Mouse (Mus musculus): ENCODE measurements around the gene Pfn1. TPM values are rescaled to one million over a fixed set of nuclear protein-coding genes. Genes with fewer than 3 reads are reported as not detected.
A peak's percentile ranks its signal among the peaks of the same experiment; 100 is the strongest.

The Pfn1 gene
- 1,047 and 1,099 TPM in 2 replicates for polyA plus RNA-seq (2016; fragmentation: Nextera tagmentation; extraction: Ambion mirVana)

- H3K27me3 ChIP-seq: peaks cover 8% of the 10 kb centered on the region; the same call in 1 of the 2 replicates
- peaks cover 42% of the 10 kb centered on the region for H3K4me1 ChIP-seq
- peaks cover 35% of the 10 kb centered on the region for H3K36me3 ChIP-seq
- ATAC-seq (ENCODE audit: low FRiP score, low read depth): peak; percentile 42
- H3K4me2 ChIP-seq (replicated peaks): peak within 1 kb of the TSS; percentile 94
- no peaks in the 10 kb centered on the region for H3K9me3 ChIP-seq
- H3K27ac ChIP-seq (replicated peaks): peak within 1 kb of the TSS; percentile 97
- 0% methylated on average over 56 of the region's 61 CpGs for WGBS
- peak within 1 kb of the TSS; percentile 99 for H3K4me3 ChIP-seq
- H3K9ac ChIP-seq (replicated peaks): peak within 1 kb of the TSS; percentile 98
Measured at GRCm38 (mm10) chr11:70654198-70654922, at the start of gene Pfn1. TSS of gene Pfn1 (minus strand) at chr11:70654644.

DNA sequence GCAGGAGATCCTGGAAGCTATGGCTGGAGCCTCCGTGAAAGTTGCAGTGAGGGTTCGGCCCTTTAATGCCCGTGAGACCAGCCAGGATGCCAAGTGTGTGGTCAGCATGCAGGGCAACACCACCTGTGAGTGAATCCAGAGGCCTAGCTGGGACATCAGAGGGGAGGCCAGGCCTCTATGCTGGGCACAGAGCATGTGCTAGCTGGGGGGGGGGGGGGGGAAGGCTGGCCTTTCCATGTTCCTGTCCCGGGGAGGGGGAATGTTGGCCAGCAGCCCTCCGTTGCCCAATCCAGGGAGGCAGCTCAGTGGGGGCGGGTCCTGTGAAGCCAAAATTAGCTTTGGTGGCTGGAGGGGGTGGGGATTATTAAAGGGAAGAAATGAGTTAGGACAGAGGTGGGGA is 48.3 kb upstream of the Pfn1 start:
- Histone ChIP-seq H3K4me2 (replicated peaks) (no peak overlapping the region), H3K9ac (replicated peaks) (0 out of 2 replicates have a peak overlapping the region, but pooled peaks have one; percentile 28), H3K36me3 (peaks cover 43% of the 10 kb centered on the region), H3K27me3 (0 out of 2 replicates have a peak, but pooled peaks cover 2% of the 10 kb centered on the region), H3K27ac (replicated peaks) (no peak overlapping the region), H3K4me3 (no peak overlapping the region), H3K9me3 (no peaks in the 10 kb centered on the region), H3K4me1 (peaks cover 24% of the 10 kb centered on the region)
- no peak for ATAC-seq (ENCODE audit: low FRiP score, low read depth)
- 76% methylated on average over 6 of the region's 6 CpGs for WGBS

GRCm38 (mm10) chr11:70701984-70702733 is 47.7 kb upstream of the Pfn1 start:
- ATAC-seq (ENCODE audit: low FRiP score, low read depth): no peak
- Histone ChIP-seq H3K4me2 (replicated peaks) (peak overlapping the region; percentile 84; the same call in 1 of the 2 replicates), H3K27me3 (0 out of 2 replicates have a peak, but pooled peaks cover 2% of the 10 kb centered on the region), H3K4me1 (peaks cover 24% of the 10 kb centered on the region), H3K36me3 (peaks cover 37% of the 10 kb centered on the region), H3K9ac (replicated peaks) (peak overlapping the region; percentile 90; the same call in 1 of the 2 replicates), H3K27ac (replicated peaks) (no peak overlapping the region), H3K9me3 (no peaks in the 10 kb centered on the region), H3K4me3 (peak overlapping the region; percentile 89; the same call in 1 of the 2 replicates)
- 84% methylated on average over 6 of the region's 6 CpGs for WGBS

GRCm38 (mm10) chr11:70701221-70701955 is 46.9 kb upstream of the Pfn1 start:
- 0 out of 2 replicates have a peak, but pooled peaks cover 2% of the 10 kb centered on the region for H3K27me3 ChIP-seq
- peaks cover 24% of the 10 kb centered on the region for H3K4me1 ChIP-seq
- no peak overlapping the region for H3K27ac ChIP-seq (replicated peaks)
- H3K9me3 ChIP-seq: no peaks in the 10 kb centered on the region
- WGBS: 12% methylated on average over 10 of the region's 10 CpGs
- H3K36me3 ChIP-seq: peaks cover 30% of the 10 kb centered on the region
- peak overlapping the region; percentile 89 for H3K4me3 ChIP-seq
- peak overlapping the region; percentile 84 for H3K4me2 ChIP-seq (replicated peaks)
- peak; percentile 10; the same call in 1 of the 2 replicates for ATAC-seq (ENCODE audit: low FRiP score, low read depth)
- H3K9ac ChIP-seq (replicated peaks): peak overlapping the region; percentile 90

DNA sequence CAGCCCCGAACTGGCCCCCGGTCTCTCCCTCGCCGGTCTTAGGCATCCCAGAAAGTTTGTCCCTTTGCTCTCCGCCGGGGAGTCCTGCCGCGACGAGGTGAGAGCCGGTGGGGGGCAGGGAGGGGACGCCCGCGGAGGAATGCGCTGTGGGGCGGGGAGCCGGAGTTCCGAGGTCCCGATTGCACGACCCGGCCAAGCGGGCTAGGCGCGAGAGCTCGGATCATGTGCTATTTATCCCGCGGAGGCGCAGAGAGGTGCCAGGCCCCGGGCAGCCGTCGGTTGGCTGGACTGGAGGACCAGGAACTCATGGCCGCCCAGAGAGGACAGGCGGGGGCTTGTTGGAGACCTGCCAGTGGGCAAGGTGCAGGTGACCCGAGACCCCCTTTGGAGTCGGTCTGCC is 46.2 kb upstream of the Pfn1 start:
- 0% methylated on average over 34 of the region's 34 CpGs for WGBS
- peak overlapping the region; percentile 91 for H3K27ac ChIP-seq (replicated peaks)
- H3K4me2 ChIP-seq (replicated peaks): peak overlapping the region; percentile 84
- ATAC-seq (ENCODE audit: low FRiP score, low read depth): peak; percentile 42
- no peaks in the 10 kb centered on the region for H3K9me3 ChIP-seq
- peak overlapping the region; percentile 89 for H3K4me3 ChIP-seq
- H3K36me3 ChIP-seq: peaks cover 22% of the 10 kb centered on the region
- H3K4me1 ChIP-seq: peaks cover 24% of the 10 kb centered on the region
- 0 out of 2 replicates have a peak, but pooled peaks cover 2% of the 10 kb centered on the region for H3K27me3 ChIP-seq
- H3K9ac ChIP-seq (replicated peaks): peak overlapping the region; percentile 90

- peak; percentile 93 for ATAC-seq (ENCODE audit: low FRiP score, low read depth)
- Histone ChIP-seq H3K9me3 (no peaks in the 10 kb centered on the region), H3K36me3 (peaks cover 15% of the 10 kb centered on the region), H3K9ac (replicated peaks) (peak within 1 kb of the TSS; percentile 90), H3K27me3 (0 out of 2 replicates have a peak, but pooled peaks cover 2% of the 10 kb centered on the region), H3K4me1 (peaks cover 24% of the 10 kb centered on the region), H3K4me3 (peak within 1 kb of the TSS; percentile 89), H3K4me2 (replicated peaks) (peak within 1 kb of the TSS; percentile 84), H3K27ac (replicated peaks) (peak within 1 kb of the TSS; percentile 91)
- under 1% methylated on average over 59 of the region's 69 CpGs for WGBS
Measured at GRCm38 (mm10) chr11:70699722-70700556, 45.5 kb upstream of the Pfn1 start, which contains the start of the genes Inca1 and Kif1c. TSS of gene Inca1 (minus strand) at chr11:70700155. TSS of gene Kif1c (plus strand) at chr11:70700548.

DNA sequence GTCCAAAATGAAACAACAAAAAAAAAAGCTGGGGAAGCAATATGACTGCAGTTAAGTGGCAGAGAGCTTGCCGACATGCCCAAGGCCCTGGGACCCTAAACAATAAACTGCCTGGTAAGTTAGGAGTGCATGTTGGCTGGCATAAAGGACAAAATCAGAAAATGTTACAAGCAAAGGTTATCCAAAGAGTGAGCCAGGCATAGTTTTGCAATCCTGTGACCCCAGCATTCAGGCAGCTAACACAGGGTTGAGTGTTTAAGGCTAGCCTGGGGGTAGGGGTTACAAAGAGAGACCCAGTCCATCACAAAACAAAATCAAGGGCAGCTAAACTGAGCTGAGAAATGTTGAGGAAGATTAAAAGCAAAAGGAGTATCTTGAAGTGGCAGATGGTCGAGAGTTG is 44.6 kb upstream of the Pfn1 start:
- peaks cover 6% of the 10 kb centered on the region for H3K36me3 ChIP-seq
- ATAC-seq (ENCODE audit: low FRiP score, low read depth): no peak
- H3K4me1 ChIP-seq: peaks cover 24% of the 10 kb centered on the region
- no peak overlapping the region for H3K4me3 ChIP-seq
- H3K9me3 ChIP-seq: no peaks in the 10 kb centered on the region
- no peak overlapping the region for H3K27ac ChIP-seq (replicated peaks)
- no peak overlapping the region; the same call in 1 of the 2 replicates for H3K4me2 ChIP-seq (replicated peaks)
- H3K27me3 ChIP-seq: 0 out of 2 replicates have a peak, but pooled peaks cover 2% of the 10 kb centered on the region
- WGBS: 77% methylated on average over 2 of the region's 2 CpGs
- no peak overlapping the region for H3K9ac ChIP-seq (replicated peaks)

DNA sequence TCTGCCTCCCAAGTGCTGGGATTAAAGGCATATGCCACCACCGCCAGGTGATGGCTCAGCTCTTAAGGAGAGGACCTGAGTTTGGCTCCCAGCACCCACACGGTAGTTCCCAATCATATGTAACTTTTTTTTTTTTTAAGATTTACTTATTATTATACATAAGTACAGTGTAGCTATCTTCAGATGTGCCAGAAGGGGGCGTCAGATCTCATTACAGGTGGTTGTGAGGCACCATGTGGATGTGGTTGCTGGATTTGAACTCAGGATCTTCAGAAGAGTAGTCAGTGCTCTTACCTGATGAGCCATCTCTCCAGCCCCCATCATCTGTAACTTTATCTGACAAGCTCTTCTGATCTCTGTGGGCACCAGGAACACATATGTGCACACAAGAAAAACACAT is 42.9 kb upstream of the Pfn1 start:
- Histone ChIP-seq H3K27ac (replicated peaks) (no peak overlapping the region), H3K4me2 (replicated peaks) (no peak overlapping the region), H3K36me3 (no peaks in the 10 kb centered on the region), H3K27me3 (0 out of 2 replicates have a peak, but pooled peaks cover 2% of the 10 kb centered on the region), H3K9ac (replicated peaks) (no peak overlapping the region), H3K9me3 (no peaks in the 10 kb centered on the region), H3K4me1 (peaks cover 19% of the 10 kb centered on the region), H3K4me3 (no peak overlapping the region)
- WGBS: 75% methylated on average over 3 of the region's 3 CpGs
- ATAC-seq (ENCODE audit: low FRiP score, low read depth): no peak

DNA sequence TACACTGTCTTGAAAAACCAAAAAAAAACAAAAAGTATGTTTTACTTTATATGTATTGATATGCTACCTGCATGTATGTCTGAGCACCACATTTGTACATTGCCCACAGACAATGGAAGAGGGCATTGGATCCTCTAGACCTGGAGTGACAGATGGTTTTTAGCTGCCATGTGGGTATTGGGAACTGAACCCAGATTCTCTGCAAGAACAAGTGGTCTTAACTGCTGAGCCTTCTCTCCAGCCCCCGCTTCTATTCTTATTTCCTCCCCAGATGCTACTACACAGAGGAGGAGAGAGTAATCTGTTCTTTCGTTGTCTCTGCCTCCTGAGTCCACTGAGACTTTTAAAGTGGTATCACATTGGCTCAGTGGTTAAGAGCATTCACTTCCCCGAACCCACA is 39.1 kb upstream of the Pfn1 start:
- no peak overlapping the region for H3K4me3 ChIP-seq
- no peak overlapping the region for H3K4me2 ChIP-seq (replicated peaks)
- 64% methylated on average over 3 of the region's 3 CpGs for WGBS
- 0 out of 2 replicates have a peak, but pooled peaks cover 3% of the 10 kb centered on the region for H3K27me3 ChIP-seq
- no peak overlapping the region for H3K9ac ChIP-seq (replicated peaks)
- no peak overlapping the region for H3K27ac ChIP-seq (replicated peaks)
- H3K36me3 ChIP-seq: no peaks in the 10 kb centered on the region
- H3K4me1 ChIP-seq: peaks cover 6% of the 10 kb centered on the region
- H3K9me3 ChIP-seq: no peaks in the 10 kb centered on the region
- no peak for ATAC-seq (ENCODE audit: low FRiP score, low read depth)

GRCm38 (mm10) chr11:70689578-70689977 is 35.1 kb upstream of the Pfn1 start:
- Histone ChIP-seq H3K4me1 (peaks cover 21% of the 10 kb centered on the region), H3K4me2 (replicated peaks) (no peak overlapping the region), H3K27me3 (0 out of 2 replicates have a peak, but pooled peaks cover 3% of the 10 kb centered on the region), H3K9ac (replicated peaks) (no peak overlapping the region), H3K27ac (replicated peaks) (no peak overlapping the region), H3K36me3 (peaks cover 8% of the 10 kb centered on the region; the same call in 1 of the 2 replicates), H3K9me3 (no peaks in the 10 kb centered on the region), H3K4me3 (no peak overlapping the region)
- 54% methylated on average over 4 of the region's 4 CpGs for WGBS
- ATAC-seq (ENCODE audit: low FRiP score, low read depth): no peak

Measured in midbrain, embryonic 12.5 days (tissue).